Mouse (Mus musculus): ENCODE data around the gene Pik3ip1.

GRCm38 (mm10) chr11:3289803-3290639, 40.2 kb upstream of the Pik3ip1 start:
- TF ChIP-seq CTCF (IDR thresholded peaks at IDR 0.05) (peak; percentile 67), EP300 (IDR thresholded peaks at IDR 0.05) (no peak)

Measured in lung, postnatal 0 days (tissue).